Mouse (Mus musculus) layer of hippocampus, postnatal 25 days (tissue): Measurements from ENCODE around the gene Tbc1d9. TPM values are rescaled to one million over a fixed set of nuclear protein-coding genes. Genes with fewer than 3 reads are reported as not detected.
A peak's percentile ranks its signal among the peaks of the same experiment; 100 is the strongest.

ENCODE experiments used
- DNase-seq, 2 experiments: peaks; one replicate each; pipeline ENCODE4 v3.0.0; 2022; ENCODE audit warnings: mixed read lengths in 2 of 2, low spot score in 1 of 2; ENCODE audit errors: extremely low spot score in 1 of 2
- total RNA-seq, 2 experiments: library from RNA; stranded (reverse); gene quantifications; 2 replicates each; pipeline ENCODE4 v1.2.3; 2021

The Tbc1d9 gene
- 10 to 100 TPM; 66.7 to 70.1 TPM for total RNA-seq

GRCm38 (mm10) chr8:83165235-83165930 is at the start of gene Tbc1d9:
Gene Tbc1d9, plus strand, starts transcription at chr8:83165352.
- peak; percentile 48 to 55 for DNase-seq

DNA sequence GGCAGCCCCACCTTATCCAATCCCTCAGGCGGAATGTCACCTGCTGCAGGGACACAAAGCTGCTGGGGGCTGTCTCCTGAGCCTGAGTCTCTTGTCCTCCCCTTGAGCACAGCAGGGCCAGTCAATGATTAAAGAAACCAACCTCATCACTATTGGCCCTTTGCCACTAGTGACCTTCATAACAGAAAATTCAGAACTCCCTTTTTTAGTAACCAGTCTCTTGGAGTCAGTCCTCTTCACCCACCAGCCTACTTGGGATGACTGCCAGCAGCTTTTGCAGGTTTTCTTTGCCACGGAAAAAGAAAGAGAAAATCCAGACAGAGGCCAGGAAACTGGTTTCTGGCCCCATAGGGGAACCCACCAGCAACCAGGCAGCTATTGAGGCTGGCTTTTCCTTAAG is 30.1 kb upstream of the Tbc1d9 start:
- DNase-seq, result no peak

DNA sequence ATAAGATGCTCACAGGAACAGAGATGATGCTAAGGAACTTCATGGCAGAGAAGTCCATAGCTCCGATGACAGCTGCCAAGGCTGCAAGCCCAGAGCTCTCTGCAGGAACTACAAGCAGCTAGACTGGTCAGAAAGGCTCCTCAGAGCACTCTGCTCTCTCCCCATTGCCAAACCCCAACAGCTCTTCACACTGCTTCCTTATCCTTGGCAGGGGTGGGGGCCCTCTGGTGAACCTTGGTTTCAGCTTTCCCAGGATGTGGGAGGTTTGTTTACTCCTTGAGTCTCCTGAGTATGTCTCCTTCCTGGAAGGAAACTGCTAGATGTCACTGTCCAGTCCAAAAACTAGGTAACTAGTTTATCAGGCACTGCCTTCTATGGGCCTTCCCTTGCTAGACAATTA is 25.1 kb upstream of the Tbc1d9 start:
- no peak for DNase-seq

DNA sequence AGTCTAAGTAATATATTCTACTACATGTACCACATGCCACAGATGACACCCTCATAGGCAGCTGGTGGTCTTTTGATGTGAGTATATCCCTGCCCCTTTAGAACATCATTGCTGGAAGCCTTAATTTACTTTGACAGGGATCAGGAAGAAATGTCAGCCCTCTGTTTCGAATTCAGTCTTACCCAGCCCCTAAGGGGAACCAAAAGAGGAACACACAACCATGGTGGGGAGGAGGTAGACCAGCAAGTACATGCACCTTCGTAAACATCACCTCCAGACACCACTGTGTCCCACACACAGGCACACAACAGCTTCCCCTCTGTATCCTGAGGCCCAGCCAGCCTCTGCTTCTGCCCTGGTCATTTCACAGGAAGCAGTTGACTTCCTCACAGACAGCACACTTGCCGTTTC is 24.4 kb upstream of the Tbc1d9 start:
- no peak for DNase-seq

GRCm38 (mm10) chr8:83141358-83141757 is 23.8 kb upstream of the Tbc1d9 start:
- DNase-seq, result no peak

DNA sequence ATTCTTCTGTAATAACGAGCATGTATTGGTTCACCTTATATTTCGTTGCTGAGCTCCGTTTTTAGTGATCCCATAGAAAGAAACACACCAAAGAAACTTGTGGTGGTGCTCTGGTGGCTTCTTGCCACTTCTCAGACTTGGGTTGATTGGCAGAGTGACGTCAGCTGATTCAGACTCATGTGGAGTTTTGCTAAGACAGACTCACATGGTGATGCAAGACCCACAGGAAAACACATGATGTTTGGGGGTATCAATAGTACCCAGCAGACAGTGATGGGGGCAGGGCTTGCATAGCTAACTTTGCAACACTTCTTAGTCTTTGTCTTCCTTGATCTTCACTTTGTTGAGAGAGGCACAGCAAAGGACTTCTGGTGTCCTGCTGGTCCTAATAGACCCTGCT is 20.6 kb upstream of the Tbc1d9 start:
- DNase-seq, result no peak

- DNase-seq, result no peak
Observed at GRCm38 (mm10) chr8:83145421-83145820, 19.7 kb upstream of the Tbc1d9 start.

DNA sequence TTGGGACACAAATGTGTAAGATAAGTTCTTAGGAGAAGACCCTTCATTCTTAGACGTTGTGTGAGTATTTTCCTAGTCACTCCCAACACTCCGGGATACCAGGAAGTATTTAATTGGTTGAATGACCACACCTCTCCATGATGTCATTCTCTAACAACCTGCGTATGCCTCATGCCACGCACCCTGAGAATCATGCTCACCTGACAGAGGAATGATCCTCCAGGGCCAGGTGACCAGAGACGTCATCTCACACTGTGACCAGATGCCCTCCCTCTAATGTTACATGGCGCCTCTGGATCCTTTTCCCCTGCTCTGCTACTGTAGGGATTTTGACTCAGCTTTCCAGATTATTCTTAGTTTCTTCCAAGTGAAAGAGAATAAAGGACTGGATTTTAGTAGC is 16.0 kb upstream of the Tbc1d9 start:
- DNase-seq, result no peak

- no peak for DNase-seq
Observed at GRCm38 (mm10) chr8:83152055-83152454, 13.1 kb upstream of the Tbc1d9 start.

GRCm38 (mm10) chr8:83152470-83152869 is 12.7 kb upstream of the Tbc1d9 start:
- no peak for DNase-seq

DNA sequence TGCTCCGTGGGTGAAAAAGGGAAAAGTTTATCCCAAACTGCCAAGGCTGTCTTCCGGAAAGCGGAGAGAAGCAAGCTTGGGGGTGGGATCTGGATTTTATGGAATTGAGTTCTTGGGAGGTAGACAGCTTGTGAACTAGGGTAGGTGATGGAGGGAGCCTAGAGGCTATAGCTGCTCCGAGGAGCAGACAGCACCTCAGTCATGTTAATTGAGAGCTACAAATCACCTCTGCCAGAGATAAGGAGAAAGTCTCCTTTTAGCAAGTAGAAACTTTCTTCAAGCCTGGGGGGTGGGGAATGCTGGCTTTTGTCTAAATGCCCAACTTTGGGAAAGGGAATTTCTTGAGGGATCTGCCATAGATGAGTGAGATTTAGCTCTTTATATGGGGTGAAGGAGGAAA is 10.0 kb upstream of the Tbc1d9 start:
- no peak for DNase-seq

DNA sequence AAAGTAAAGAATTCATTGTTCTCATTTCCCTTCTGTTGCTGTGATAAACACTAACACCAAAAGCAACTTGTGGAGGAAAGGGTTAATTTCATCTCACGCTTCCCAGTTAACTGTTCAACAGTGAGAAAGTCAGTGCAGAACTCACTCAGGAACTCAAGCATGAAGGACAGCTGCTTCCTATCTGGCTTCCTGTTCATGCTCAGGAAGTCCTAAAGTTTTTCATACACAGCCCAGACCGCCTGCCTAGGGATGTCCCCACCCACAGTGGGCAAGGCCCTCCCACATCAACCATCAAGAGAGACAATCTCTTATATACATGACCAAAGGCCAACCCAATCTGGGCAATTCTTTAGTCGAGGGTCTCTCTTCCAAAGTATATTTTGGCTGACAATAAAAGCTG is 6.2 kb upstream of the Tbc1d9 start:
- no peak for DNase-seq

GRCm38 (mm10) chr8:83159615-83160014 is 5.5 kb upstream of the Tbc1d9 start:
- no peak for DNase-seq

DNA sequence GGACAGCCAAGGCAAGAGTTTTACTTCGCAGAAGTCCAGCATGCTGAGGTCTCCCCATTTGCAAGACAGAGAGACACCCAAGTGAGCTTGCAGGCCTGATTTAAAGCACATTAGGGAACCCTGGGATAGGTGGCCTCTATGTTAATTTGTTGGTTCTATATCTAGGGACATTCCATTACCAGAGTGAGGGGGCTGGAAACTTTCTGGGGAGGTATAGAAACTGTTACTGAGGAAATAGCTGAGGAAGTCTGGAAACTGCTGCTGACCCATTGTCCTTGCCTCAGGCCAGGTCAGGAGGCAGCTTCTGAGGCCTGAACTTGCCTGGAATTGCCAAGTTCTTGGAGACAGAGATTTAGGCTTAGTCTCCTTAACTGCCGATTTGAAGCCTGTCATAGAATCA is 4.5 kb upstream of the Tbc1d9 start:
- DNase-seq, result no peak

DNA sequence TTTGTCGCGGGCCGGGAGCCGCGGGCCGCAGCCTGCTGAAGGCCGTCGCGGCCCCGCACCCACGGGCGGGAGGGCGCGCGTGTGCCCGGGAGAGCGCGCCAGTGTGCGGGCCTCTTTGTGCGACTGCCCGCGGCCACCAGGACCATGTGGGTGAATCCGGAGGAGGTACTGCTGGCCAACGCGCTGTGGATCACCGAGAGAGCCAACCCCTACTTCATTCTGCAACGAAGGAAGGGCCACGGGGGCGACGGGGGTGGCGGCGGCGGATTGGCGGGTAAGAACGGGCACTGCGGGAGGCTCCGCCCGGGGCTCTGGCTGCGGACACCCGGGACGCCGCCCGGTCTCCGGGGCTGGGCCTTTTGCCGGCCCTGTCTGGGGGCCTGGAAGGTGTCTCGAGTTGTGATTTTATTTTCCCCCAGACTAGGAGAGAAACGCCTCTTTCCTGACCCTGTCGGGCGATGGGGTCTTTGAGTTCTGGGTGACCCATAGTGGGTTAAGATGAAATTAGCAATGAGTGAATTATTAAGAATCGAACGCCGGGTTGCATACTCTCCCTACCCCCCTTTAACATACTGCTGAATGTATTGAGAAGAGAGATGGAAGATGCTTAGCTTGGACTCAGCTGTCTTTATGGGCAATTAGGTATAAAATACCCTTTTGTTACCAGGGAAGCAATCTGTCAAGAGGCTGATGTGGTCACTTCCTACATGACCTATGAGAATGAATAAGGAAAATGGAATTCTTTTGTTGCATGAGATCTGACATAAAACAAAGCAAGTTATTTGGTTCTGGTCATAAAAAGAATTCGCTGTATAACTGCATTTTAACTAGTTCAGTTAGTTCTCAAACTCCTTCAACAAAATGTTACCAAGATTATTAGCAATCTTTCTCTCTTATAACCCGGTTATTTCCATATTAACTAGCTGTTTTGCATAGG is 1.0 kb downstream of the Tbc1d9 start, which contains the start of gene Gm10645:
Gene Gm10645 (minus strand): TSS at position 240 of the 937 bp plus-strand sequence.
- DNase-seq, result peak; percentile 41 to 49

DNA sequence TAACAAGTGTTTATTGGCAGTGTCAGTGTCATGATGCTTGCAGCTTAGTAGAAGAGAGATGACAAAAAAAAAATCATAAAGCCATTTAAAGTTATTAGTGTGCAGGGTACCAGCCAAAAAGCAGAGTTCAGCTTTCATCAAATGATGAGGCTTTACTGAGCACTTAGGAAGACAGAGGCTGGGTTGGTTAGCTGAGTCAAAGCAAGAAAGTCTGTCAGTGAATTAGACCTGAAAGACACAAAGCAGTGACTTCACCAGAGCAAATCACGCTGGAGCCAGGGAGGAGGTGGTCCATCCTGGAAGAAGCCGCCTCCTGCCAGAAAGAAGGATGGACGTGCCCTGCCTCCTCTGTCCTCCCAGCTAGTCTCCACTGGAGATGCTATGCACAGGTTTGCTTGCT is 2.8 kb downstream of the Tbc1d9 start:
- no peak for DNase-seq

- no peak for DNase-seq
Observed at GRCm38 (mm10) chr8:83169127-83169526, 4.0 kb downstream of the Tbc1d9 start.

DNA sequence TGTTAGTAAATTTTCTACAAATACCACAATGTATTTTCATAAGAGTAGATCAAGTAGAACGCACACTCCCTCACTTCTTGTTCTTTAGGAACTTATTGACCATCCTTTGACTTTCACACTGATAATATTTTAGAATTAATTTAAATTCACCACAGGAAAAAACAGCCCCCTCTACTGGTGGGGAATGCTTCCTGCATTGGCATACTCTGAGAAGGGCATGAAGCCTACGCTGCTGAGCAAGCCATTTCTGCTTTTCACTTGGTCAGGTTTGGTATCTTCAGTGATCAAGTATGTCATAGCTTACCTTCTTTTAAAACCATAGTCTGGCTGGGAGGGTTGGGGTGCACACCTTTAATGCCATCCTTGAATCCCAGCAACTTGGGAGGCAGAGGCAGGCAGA is 4.6 kb downstream of the Tbc1d9 start:
- peak in 1 of 2 experiments; percentile 44 for DNase-seq

DNA sequence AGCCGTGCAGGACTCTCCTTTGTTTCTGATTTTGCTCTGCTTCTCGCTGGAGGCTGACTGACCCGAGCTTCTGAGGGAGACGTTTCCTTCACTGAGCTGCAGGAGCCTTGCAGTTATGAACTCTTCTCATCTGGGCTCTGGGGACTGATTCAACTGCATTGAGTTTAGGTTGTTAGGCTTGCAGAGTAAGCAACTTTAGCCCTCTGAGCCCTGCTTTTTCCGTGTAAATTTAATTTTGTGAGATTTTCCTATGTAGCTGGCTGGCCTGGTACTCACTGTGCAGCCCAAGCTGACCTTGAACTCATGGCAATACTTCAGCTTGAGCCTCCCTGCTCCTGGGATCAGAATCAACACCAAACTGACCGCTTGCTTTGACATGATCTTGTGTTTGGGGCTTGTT is 5.7 kb downstream of the Tbc1d9 start:
- DNase-seq, result no peak

- DNase-seq, result peak in 1 of 2 experiments; percentile 40
Observed at GRCm38 (mm10) chr8:83175680-83176079, 10.5 kb downstream of the Tbc1d9 start.

- no peak for DNase-seq
Observed at GRCm38 (mm10) chr8:83176785-83177184, 11.6 kb downstream of the Tbc1d9 start.
